Mouse (Mus musculus) embryonic fibroblast, embryonic 13.5 days (primary cell): ENCODE results near the gene Aasdh.
"Not testable (repeated sequence)": the region's sequence is repeated elsewhere in the genome, so short reads cannot be mapped to it uniquely, and the experiment has no call there.

Source experiments
- CTCF ChIP-seq: IDR thresholded peaks from 2 replicates; pipeline ENCODE4 v1.5.1; 2011; ENCODE audit warnings: mild to moderate bottlenecking, control low read depth, low read length, moderate library complexity, borderline replicate concordance; ENCODE audit not compliant: insufficient read depth
- POLR2A ChIP-seq: IDR thresholded peaks from 2 replicates; pipeline ENCODE4 v1.6.1; 2011; ENCODE audit warnings: low read depth, mild to moderate bottlenecking, control low read depth, low read length, moderate library complexity

DNA sequence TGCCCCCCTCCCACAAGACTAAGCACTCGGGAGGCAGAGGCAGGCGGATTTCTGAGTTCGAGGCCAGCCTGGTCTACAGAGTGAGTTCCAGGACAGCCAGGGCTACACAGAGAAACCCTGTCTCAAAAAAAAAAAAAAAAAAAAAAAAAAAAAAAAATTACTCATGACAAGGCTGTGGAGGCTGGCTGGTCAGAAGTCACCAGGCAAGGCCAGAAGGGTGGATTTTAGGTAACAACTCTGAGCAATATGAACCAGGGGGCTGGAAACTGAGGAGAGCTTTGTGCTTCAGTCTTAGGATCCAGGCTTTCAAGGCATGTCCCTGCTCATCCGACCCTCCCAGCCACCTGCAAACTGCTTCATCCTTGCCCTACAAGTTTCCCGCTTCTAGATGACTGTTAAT is 7.2 kb upstream of the Aasdh start:
- not testable (repeated sequence) for TF ChIP-seq POLR2A, CTCF
